Mouse (Mus musculus) right cerebral cortex, adult 2 months (tissue): ENCODE data around the gene Cdk5rap2.

Source experiments
- DNase-seq, 2 experiments: peaks; one replicate each; pipeline ENCODE4 v3.0.0; 2021 to 2022; ENCODE audit warnings: low spot score in 2 of 2

Cdk5rap2 gene

GRCm38 (mm10) chr4:70353656-70354055 lies 56.6 kb downstream of the Cdk5rap2 start:
- DNase-seq, result no peak

- DNase-seq, result no peak
Observed at GRCm38 (mm10) chr4:70335444-70336144, 74.6 kb downstream of the Cdk5rap2 start.

GRCm38 (mm10) chr4:70334995-70335394 lies 75.2 kb downstream of the Cdk5rap2 start:
- no peak for DNase-seq

GRCm38 (mm10) chr4:70332981-70333380 lies 77.3 kb downstream of the Cdk5rap2 start:
- DNase-seq, result no peak

- DNase-seq, result no peak
Observed at GRCm38 (mm10) chr4:70332576-70332975, 77.7 kb downstream of the Cdk5rap2 start.

GRCm38 (mm10) chr4:70331181-70331580 lies 79.1 kb downstream of the Cdk5rap2 start:
- no peak for DNase-seq

- DNase-seq, result no peak
Observed at GRCm38 (mm10) chr4:70328033-70328432, 82.2 kb downstream of the Cdk5rap2 start.

GRCm38 (mm10) chr4:70327436-70327835 lies 82.8 kb downstream of the Cdk5rap2 start:
- no peak for DNase-seq

- no peak for DNase-seq
Observed at GRCm38 (mm10) chr4:70321586-70321985, 88.7 kb downstream of the Cdk5rap2 start.

- DNase-seq, result no peak
Observed at GRCm38 (mm10) chr4:70312170-70312569, 98.1 kb downstream of the Cdk5rap2 start.

GRCm38 (mm10) chr4:70311530-70311929 lies 98.7 kb downstream of the Cdk5rap2 start:
- peak; percentile 68 to 73 for DNase-seq

GRCm38 (mm10) chr4:70307230-70307629 lies 103.0 kb downstream of the Cdk5rap2 start:
- DNase-seq, result peak; percentile 89

GRCm38 (mm10) chr4:70303870-70304269 lies 106.4 kb downstream of the Cdk5rap2 start:
- peak in 1 of 2 experiments; percentile 13 for DNase-seq

GRCm38 (mm10) chr4:70301187-70301586 lies 109.1 kb downstream of the Cdk5rap2 start:
- no peak for DNase-seq

- no peak for DNase-seq
Observed at GRCm38 (mm10) chr4:70289361-70289760, 120.9 kb downstream of the Cdk5rap2 start.

GRCm38 (mm10) chr4:70283163-70283562 lies 127.1 kb downstream of the Cdk5rap2 start:
- no peak for DNase-seq

- DNase-seq, result no peak
Observed at GRCm38 (mm10) chr4:70278882-70279281, 131.4 kb downstream of the Cdk5rap2 start.

GRCm38 (mm10) chr4:70278057-70278456 lies 132.2 kb downstream of the Cdk5rap2 start:
- no peak for DNase-seq

GRCm38 (mm10) chr4:70272943-70273342 lies 137.3 kb downstream of the Cdk5rap2 start:
- no peak for DNase-seq

GRCm38 (mm10) chr4:70272527-70272926 lies 137.7 kb downstream of the Cdk5rap2 start:
- DNase-seq, result no peak

GRCm38 (mm10) chr4:70267213-70267906 lies 142.9 kb downstream of the Cdk5rap2 start:
- DNase-seq, result no peak

GRCm38 (mm10) chr4:70265248-70265647 lies 145.0 kb downstream of the Cdk5rap2 start:
- DNase-seq, result peak; percentile 49 to 55

GRCm38 (mm10) chr4:70262850-70263249 lies 147.4 kb downstream of the Cdk5rap2 start:
- DNase-seq, result no peak
